In the genomic region with DNA sequence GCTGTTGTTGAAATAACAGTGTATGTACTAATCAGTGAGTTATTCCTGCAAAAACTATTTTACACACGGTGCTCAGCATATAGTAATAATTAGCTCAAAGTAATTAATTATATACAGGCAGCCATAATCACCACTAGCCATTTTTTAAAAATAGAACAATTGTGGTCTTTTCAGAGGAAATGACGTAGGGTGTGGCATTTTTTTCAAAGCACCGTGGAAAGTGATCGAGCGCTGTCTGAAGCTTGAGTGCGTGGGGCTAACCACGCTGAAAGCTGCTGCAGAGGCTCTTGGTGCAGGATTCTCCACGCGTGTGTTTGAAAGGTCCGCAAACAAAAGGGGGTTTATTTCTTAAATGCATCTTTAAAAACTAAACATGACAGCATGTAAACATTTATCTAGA, we compare ENCODE assay signal across 21 mouse cellular contexts.
DNase-seq lines count a peak whose midpoint lies in the region; TF ChIP-seq lines count a peak whose summit lies in the region.
"Had no signal": no experiment of that assay in that cellular context is flagged by ENCODE, and none has a peak within 500 bp of the region (broad histone marks: within the 10 kb centered on the region; RNA-seq: fewer than 3 reads in every experiment).

No protein-coding gene starts in this region.

- no peak for TF ChIP-seq EP300 in MEL (IDR thresholded peaks at IDR 0.05; ENCODE audit: low read depth in 1 of 2, low read length in 2 of 2)

- WGBS in limb, embryonic 10.5 days, result 87% methylated on average over 10 of the region's 10 CpGs

- TF ChIP-seq RAD21 in MEL (IDR thresholded peaks at IDR 0.05; ENCODE audit: low read depth, low read length), result no peak

- H3K27me3 ChIP-seq in MEL (ENCODE audit: control insufficient read depth in 1 of 2, insufficient read depth in 2 of 2, low read length in 2 of 2), result no peaks in the 10 kb centered on the region
- no peaks in the 10 kb centered on the region for H3K27me3 ChIP-seq in limb, embryonic 10.5 days (ENCODE audit: low read depth, poor library complexity, severe bottlenecking)
- H3K27me3 ChIP-seq: embryonic facial prominence, embryonic 13.5 days; neural tube, embryonic 13.5 days; stomach, embryonic 15.5 days had no signal

- peaks cover 0 to 10% of the 10 kb centered on the region in 2 experiments; a peak in 2 of 4 replicates for H3K4me1 ChIP-seq in MEL (ENCODE audit: control insufficient read depth in 1 of 2, insufficient read depth in 2 of 2, low read length in 2 of 2)
- 0 out of 2 replicates have a peak, but pooled peaks cover 7% of the 10 kb centered on the region for H3K4me1 ChIP-seq in limb, embryonic 10.5 days
- H3K4me1 ChIP-seq: embryonic facial prominence, embryonic 13.5 days; neural tube, embryonic 13.5 days; stomach, embryonic 15.5 days had no signal

- peak; percentile 43 for DNase-seq in 416B (ENCODE audit: low read depth)
- peak; percentile 4 to 17 for DNase-seq in B cell, adult 2 months
- DNase-seq in MEL (ENCODE audit: low read depth, low spot score), result peak; percentile 17
- peak; percentile 8 to 9 for DNase-seq in natural killer cell, adult 2 months (ENCODE audit: low spot score in 2 of 2)
- no peak for DNase-seq in limb, embryonic 10.5 days (ENCODE audit: low spot score)
- DNase-seq in frontal cortex, adult 2 months (ENCODE audit: extremely low spot score in 1 of 2, low spot score in 1 of 2), result no peak
- DNase-seq: adrenal gland, postnatal 10 days; cerebellum, adult 9-10 months; cerebellum, postnatal 36 days; embryo, embryonic 11 days; heart, postnatal 14 days; kidney, adult 9 months; kidney, postnatal 14 days; layer of hippocampus, adult 9-11 months; liver; lung, embryonic 14.5 days; thymus, postnatal 36 days had no signal

- no peak for TF ChIP-seq CTCF in MEL (IDR thresholded peaks at IDR 0.05 in 2 of 3, conservative IDR thresholded peaks at IDR 0.05 in 1 of 3; ENCODE audit: control insufficient read depth in 1 of 3, insufficient read depth in 1 of 3, low read depth in 2 of 3, low read length in 3 of 3, poor library complexity in 1 of 3, severe bottlenecking in 1 of 3)

- no peak overlapping the region for H3K27ac ChIP-seq in MEL (ENCODE audit: control insufficient read depth, low read depth, low read length)
- H3K27ac ChIP-seq in limb, embryonic 10.5 days, result no peak overlapping the region
- H3K27ac ChIP-seq: embryonic facial prominence, embryonic 13.5 days; liver, embryonic 14.5 days; neural tube, embryonic 13.5 days; stomach, embryonic 15.5 days had no signal

- TF ChIP-seq POLR2A in MEL (IDR thresholded peaks at IDR 0.05; ENCODE audit: control insufficient read depth in 1 of 2, insufficient read depth in 1 of 2, low read depth in 1 of 2, low read length in 2 of 2, poor library complexity in 1 of 2), result no peak

- no peaks in the 10 kb centered on the region for H3K79me2 ChIP-seq in MEL (ENCODE audit: control insufficient read depth, insufficient read depth, low read length, poor library complexity)

- no peak overlapping the region for H3K9ac ChIP-seq in MEL (ENCODE audit: control insufficient read depth, low read depth, low read length, poor library complexity, severe bottlenecking)
- H3K9ac ChIP-seq: embryonic facial prominence, embryonic 13.5 days; liver, embryonic 14.5 days; lung, embryonic 14.5 days; neural tube, embryonic 13.5 days; stomach, embryonic 15.5 days had no signal

- peaks cover 0 to 11% of the 10 kb centered on the region in 2 experiments; a peak in 2 of 4 replicates for H3K36me3 ChIP-seq in MEL (ENCODE audit: control insufficient read depth in 1 of 2, insufficient read depth in 2 of 2, low read length in 2 of 2)
- no peaks in the 10 kb centered on the region for H3K36me3 ChIP-seq in limb, embryonic 10.5 days
- H3K36me3 ChIP-seq: embryonic facial prominence, embryonic 13.5 days; neural tube, embryonic 13.5 days; stomach, embryonic 15.5 days had no signal

- no peaks in the 10 kb centered on the region for H3K9me3 ChIP-seq in MEL (replicated peaks; ENCODE audit: insufficient read depth, low read length)
- no peaks in the 10 kb centered on the region for H3K9me3 ChIP-seq in limb, embryonic 10.5 days (replicated peaks)
- H3K9me3 ChIP-seq: embryonic facial prominence, embryonic 13.5 days; neural tube, embryonic 13.5 days; stomach, embryonic 15.5 days had no signal

- H3K4me3 ChIP-seq in MEL (ENCODE audit: control insufficient read depth in 1 of 2, insufficient read depth in 1 of 2, low read depth in 2 of 2, low read length in 2 of 2), result no peak overlapping the region
- H3K4me3 ChIP-seq in limb, embryonic 10.5 days, result no peak overlapping the region
- H3K4me3 ChIP-seq: embryonic facial prominence, embryonic 13.5 days; neural tube, embryonic 13.5 days; stomach, embryonic 15.5 days had no signal

TF ChIP-seq in MEL, 35 proteins besides CTCF, POLR2A, EP300 and RAD21:
- TF ChIP-seq MEF2A (IDR thresholded peaks at IDR 0.05; ENCODE audit: extremely low read depth, insufficient replicate concordance, low read depth, low read length, poor library complexity, severe bottlenecking) (no peak), ZNF384 (IDR thresholded peaks at IDR 0.05; ENCODE audit: low read depth, low read length) (peak; percentile 58; the same call in 1 of the 2 replicates)

Comparison
In these comparisons a context has a peak if more than half of its experiments do, and no peak if none do; other contexts are left out.
1. DNase-seq: peak in 416B (single experiment), B cell, adult 2 months (2 of 2), MEL (single experiment) and natural killer cell, adult 2 months (2 of 2); none in limb, embryonic 10.5 days (single experiment) and frontal cortex, adult 2 months (0 of 2).